Mouse (Mus musculus): ENCODE data around the gene Gm11037. TPM values are rescaled to one million over a fixed set of nuclear protein-coding genes. Genes with fewer than 3 reads are reported as not detected.
A peak's percentile ranks its signal among the peaks of the same experiment; 100 is the strongest.

Gm11037 gene
- polyA plus RNA-seq, 1 experiment = not detected

DNA sequence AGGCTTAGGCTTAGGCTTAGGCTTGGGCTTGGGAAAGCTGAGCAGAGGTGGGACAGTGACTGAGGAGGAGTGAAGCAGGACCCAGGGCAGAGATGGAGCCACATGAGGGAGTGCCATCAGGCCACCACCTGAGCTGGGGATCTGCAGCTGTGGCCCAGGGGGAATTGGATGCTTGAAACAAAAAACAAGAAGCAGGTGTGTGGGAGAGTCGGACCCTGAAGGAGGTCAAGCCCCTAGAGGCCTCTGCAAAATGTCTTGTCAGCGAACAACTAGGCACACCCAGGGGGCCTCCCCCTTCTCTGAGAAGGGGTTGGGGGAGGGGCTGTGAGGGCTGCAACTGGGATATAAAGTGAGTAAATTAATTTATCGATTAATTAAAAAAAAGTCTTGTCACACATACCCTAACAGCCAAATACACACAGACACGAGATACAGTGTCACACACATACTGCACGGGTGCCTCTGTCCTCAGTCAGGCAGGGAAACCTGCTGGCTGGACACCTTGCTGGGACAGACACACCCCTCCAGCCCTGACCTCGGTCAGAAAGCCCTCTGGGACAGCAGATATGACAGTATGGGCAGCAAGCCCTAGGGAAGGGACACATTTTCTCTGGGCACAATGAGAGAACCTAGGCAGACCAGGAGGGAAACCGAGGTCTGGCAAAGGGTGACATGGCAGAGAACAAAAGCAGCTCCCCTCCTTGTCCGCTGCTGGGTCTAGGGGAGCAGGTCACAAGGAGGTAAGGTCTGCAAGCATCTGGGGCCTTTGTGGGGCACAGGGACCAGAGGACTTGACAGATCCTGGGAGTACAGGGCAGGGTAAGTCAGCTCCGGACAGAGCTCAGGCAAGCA, 7.1 kb upstream of the Gm11037 start:
- Histone ChIP-seq H3K4me3 (ENCODE audit: insufficient read depth, low read depth, low read length) (no peak overlapping the region), H3K27ac (ENCODE audit: insufficient read depth, low read depth, low read length) (no peak overlapping the region), H3K4me1 (ENCODE audit: control insufficient read depth, insufficient read depth, low read length) (peaks cover 13% of the 10 kb centered on the region)
- 75% methylated on average over 9 of the region's 9 CpGs for WGBS
- no peak for TF ChIP-seq POLR2A (IDR thresholded peaks at IDR 0.05; ENCODE audit: insufficient read depth, low read depth, low read length)
- no peak for TF ChIP-seq CTCF (IDR thresholded peaks at IDR 0.05; ENCODE audit: insufficient read depth, low read depth, low read length)

DNA sequence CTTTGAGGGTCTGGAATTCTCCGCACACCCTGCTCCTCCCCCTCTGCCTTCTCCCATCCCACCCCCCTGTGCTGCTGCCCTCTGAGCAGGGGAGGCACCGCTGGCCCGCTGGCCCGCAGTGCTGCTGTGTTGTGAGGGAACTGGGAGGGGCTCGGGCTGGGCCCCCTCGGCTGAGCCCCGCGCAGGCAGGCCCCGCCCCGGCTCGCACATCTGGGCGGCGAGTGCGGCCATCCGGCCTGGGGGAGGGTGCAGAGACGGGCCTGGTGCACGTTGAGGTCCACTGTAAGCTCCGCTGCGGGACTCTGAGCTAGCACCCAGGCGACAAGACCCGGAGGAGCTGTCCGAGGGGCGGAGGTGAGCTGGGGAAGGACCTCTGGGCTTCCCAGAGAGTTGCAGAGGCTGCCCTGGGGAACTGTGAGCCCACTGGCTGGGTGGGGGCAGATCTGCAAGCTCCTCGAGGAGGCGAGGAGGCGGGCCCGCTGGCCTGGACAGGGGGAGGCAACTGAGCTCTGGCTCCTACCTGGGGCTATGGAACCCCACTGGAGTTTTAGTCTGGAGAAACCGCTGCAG, 6.1 kb upstream of the Gm11037 start, which contains the start of gene Hspa12b:
TSS of gene Hspa12b (plus strand) at position 120 of the 570 bp plus-strand sequence.
- Histone ChIP-seq H3K4me1 (ENCODE audit: control insufficient read depth, insufficient read depth, low read length) (peaks cover 13% of the 10 kb centered on the region), H3K27ac (ENCODE audit: insufficient read depth, low read depth, low read length) (no peak within 1 kb of the TSS), H3K4me3 (ENCODE audit: insufficient read depth, low read depth, low read length) (peak within 1 kb of the TSS; percentile 40)
- TF ChIP-seq CTCF (IDR thresholded peaks at IDR 0.05; ENCODE audit: insufficient read depth, low read depth, low read length) = no peak
- TF ChIP-seq POLR2A (IDR thresholded peaks at IDR 0.05; ENCODE audit: insufficient read depth, low read depth, low read length) = no peak
- 9% methylated on average over 28 of the region's 28 CpGs for WGBS

DNA sequence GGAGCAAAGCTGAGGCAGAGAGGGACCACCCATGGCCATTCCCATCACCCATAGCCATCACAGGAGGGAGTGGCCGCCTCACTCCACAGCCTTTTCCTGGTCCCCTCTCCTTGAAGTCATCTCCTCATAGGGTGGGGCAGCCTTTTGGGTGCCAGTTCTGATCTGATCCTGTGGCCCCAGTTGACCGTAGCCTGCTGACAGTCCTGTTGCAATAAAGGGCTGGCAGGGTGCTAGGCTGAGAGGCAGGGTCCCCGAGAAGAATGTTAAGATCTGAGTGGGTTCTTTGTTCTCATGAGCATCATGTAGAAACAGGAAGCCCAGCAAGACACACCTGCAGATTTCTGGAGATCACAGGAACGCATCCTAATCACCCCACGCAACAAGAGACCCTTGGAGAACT, 5.1 kb upstream of the Gm11037 start:
- WGBS = 95% methylated on average over 5 of the region's 5 CpGs
- H3K27ac ChIP-seq (ENCODE audit: insufficient read depth, low read depth, low read length) = no peak overlapping the region
- no peak for TF ChIP-seq CTCF (IDR thresholded peaks at IDR 0.05; ENCODE audit: insufficient read depth, low read depth, low read length)
- no peak for TF ChIP-seq POLR2A (IDR thresholded peaks at IDR 0.05; ENCODE audit: insufficient read depth, low read depth, low read length)
- H3K4me3 ChIP-seq (ENCODE audit: insufficient read depth, low read depth, low read length) = no peak overlapping the region
- peaks cover 13% of the 10 kb centered on the region for H3K4me1 ChIP-seq (ENCODE audit: control insufficient read depth, insufficient read depth, low read length)

DNA sequence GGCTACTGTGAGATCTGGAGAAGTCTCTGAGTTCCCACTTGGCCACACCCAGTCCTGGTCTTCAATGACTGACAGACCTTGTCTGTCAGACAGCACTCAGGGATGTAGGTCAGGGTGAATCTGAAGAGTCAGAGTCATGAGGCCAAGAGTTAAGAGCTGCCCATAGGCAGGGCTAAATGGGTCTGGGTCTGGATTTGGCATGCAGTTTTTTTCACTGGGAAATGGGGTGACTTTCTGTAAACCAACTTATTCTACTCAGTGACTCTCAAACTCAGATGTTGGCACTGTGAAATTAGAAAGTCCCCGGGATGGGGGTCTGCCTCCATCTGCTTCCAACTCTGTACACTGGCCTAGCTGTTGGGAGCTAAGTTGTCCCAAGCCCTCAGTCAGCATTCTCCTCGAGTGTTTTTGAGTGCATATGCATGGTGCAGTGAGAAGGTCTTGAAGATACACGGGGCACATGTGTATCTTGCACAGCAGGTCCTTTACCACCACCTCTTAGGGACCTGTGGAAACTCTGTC, 4.6 kb upstream of the Gm11037 start:
- TF ChIP-seq CTCF (IDR thresholded peaks at IDR 0.05; ENCODE audit: insufficient read depth, low read depth, low read length) (no peak), POLR2A (IDR thresholded peaks at IDR 0.05; ENCODE audit: insufficient read depth, low read depth, low read length) (no peak)
- no peak overlapping the region for H3K4me3 ChIP-seq (ENCODE audit: insufficient read depth, low read depth, low read length)
- WGBS = 81% methylated on average over 3 of the region's 3 CpGs
- H3K4me1 ChIP-seq (ENCODE audit: control insufficient read depth, insufficient read depth, low read length) = peaks cover 13% of the 10 kb centered on the region
- no peak overlapping the region for H3K27ac ChIP-seq (ENCODE audit: insufficient read depth, low read depth, low read length)

DNA sequence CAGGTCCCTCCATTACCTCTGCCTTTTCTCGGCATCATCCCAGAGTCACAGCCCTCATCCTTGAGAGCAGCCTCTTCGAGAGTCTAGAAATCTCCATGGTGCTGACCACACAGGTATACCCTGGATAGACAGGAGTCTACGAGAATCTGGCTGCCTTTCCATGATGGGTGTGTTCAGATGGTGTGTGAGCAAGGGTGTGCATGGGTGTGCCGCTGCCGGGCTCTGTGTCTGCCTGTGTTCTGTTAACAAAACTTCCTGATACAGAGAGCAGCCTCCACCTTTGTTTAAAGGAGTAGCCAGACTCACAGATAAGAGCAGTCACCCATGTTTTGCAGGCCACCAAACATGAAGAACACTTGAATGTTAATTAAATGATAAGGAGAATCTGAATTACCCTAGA, 3.5 kb upstream of the Gm11037 start:
- Histone ChIP-seq H3K27ac (ENCODE audit: insufficient read depth, low read depth, low read length) (no peak overlapping the region), H3K4me3 (ENCODE audit: insufficient read depth, low read depth, low read length) (no peak overlapping the region), H3K4me1 (ENCODE audit: control insufficient read depth, insufficient read depth, low read length) (peaks cover 13% of the 10 kb centered on the region)
- WGBS = 89% methylated on average over 5 of the region's 5 CpGs
- TF ChIP-seq CTCF (IDR thresholded peaks at IDR 0.05; ENCODE audit: insufficient read depth, low read depth, low read length) = no peak
- no peak for TF ChIP-seq POLR2A (IDR thresholded peaks at IDR 0.05; ENCODE audit: insufficient read depth, low read depth, low read length)

DNA sequence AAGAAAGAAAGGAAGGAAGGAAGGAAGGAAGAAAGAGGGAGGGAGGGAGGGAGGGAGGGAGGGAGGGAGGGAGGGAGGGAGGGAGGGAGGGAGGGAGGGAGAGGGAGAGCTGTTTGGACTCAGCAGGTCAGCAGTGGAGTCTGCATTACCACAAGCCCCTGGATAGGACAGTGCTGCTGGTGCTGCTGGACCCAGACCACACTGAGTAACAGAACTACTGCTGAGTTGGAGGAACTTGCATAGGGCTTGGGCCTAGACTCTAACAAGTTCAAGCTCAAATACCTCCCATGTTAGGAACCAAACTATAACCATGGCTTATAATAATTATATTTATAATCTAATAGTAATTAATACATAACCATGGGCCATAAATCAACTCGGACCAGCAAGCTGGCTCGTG, 2.4 kb upstream of the Gm11037 start:
- Histone ChIP-seq H3K4me1 (ENCODE audit: control insufficient read depth, insufficient read depth, low read length) (peaks cover 13% of the 10 kb centered on the region), H3K27ac (ENCODE audit: insufficient read depth, low read depth, low read length) (no peak overlapping the region), H3K4me3 (ENCODE audit: insufficient read depth, low read depth, low read length) (no peak overlapping the region)
- 91% methylated on average over 2 of the region's 2 CpGs for WGBS
- no peak for TF ChIP-seq POLR2A (IDR thresholded peaks at IDR 0.05; ENCODE audit: insufficient read depth, low read depth, low read length)
- no peak for TF ChIP-seq CTCF (IDR thresholded peaks at IDR 0.05; ENCODE audit: insufficient read depth, low read depth, low read length)

DNA sequence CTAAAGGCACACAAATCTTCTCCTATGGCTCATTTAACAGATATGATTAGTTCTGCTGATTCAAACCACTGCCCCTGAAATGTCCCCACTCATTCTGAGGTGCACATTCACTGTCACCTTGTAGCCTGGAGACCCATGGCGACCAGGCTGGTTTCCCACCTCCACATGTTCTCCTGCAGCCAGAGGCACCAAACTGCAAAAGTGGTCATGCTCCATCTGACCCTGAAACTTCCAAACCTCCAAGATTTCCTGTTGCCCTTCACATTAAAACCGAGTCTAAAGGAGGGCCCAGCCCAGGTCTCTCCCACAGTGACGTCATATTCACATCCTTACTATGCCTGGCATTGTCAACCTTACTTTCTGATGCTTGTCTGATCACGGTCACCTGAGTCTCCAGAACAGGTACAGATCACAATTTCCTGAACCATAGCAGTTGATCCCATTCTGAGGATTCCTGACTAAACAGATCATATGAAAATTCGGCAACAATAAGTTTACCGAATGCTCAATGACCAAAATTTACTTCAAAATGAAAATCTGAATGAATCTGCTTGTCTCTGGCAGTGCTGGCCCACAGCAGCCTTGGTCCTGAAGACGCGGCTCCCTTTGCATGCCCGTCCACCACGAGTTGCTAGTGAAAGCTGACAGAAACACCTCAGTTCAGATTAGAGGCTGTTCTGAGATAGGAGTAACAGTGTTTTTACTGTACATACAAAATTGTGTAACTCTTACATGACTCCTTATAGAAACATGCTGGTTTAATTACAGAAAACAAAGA, 997 bp upstream of the Gm11037 start:
- no peak for TF ChIP-seq POLR2A (IDR thresholded peaks at IDR 0.05; ENCODE audit: insufficient read depth, low read depth, low read length)
- TF ChIP-seq CTCF (IDR thresholded peaks at IDR 0.05; ENCODE audit: insufficient read depth, low read depth, low read length) = no peak
- no peak overlapping the region for H3K4me3 ChIP-seq (ENCODE audit: insufficient read depth, low read depth, low read length)
- no peak overlapping the region for H3K27ac ChIP-seq (ENCODE audit: insufficient read depth, low read depth, low read length)
- peaks cover 4% of the 10 kb centered on the region for H3K4me1 ChIP-seq (ENCODE audit: control insufficient read depth, insufficient read depth, low read length)
- WGBS = 86% methylated on average over 10 of the region's 10 CpGs

DNA sequence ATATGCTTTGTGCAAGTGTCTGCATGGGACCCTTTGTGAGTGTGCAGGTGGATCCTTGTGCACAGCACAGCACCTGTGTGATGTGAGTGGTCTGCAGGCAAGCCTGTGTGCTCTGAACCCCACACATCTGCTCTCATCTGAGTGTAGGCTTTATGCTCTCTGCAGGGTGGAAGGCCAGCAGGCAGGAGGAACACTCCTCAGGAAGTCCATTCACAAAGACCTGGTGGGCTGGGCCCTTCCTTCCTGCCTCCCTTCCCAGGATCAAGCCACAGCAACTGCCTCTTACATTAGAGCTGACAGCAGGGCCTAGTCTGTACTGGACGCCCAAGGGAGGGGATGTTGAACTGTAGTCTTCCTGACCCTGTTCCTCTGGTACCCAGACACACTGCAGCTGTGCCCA, 1.1 kb downstream of the Gm11037 start:
- Histone ChIP-seq H3K4me1 (ENCODE audit: control insufficient read depth, insufficient read depth, low read length) (no peaks in the 10 kb centered on the region), H3K27ac (ENCODE audit: insufficient read depth, low read depth, low read length) (no peak overlapping the region), H3K4me3 (ENCODE audit: insufficient read depth, low read depth, low read length) (no peak overlapping the region)
- TF ChIP-seq POLR2A (IDR thresholded peaks at IDR 0.05; ENCODE audit: insufficient read depth, low read depth, low read length) (no peak), CTCF (IDR thresholded peaks at IDR 0.05; ENCODE audit: insufficient read depth, low read depth, low read length) (no peak)
- 64% methylated on average over 1 of the region's 1 CpGs for WGBS

Measured in olfactory bulb, adult 2 months (tissue).